Mouse (Mus musculus) MEL-GATA-1-ER (cell line): ENCODE results near the gene Atp5h.

ENCODE experiments used
- DNase-seq: peaks from one replicate; pipeline ENCODE4 v3.0.0-alpha.2; 2012; ENCODE audit warnings: low read depth; ENCODE audit errors: extremely low read depth

Gene Atp5h

GRCm38 (mm10) chr11:115367395-115367944, 52.3 kb downstream of the Atp5h start, which contains the start of gene Hid1:
Gene Hid1, minus strand, starts transcription at chr11:115367756.
- no peak for DNase-seq

GRCm38 (mm10) chr11:115366706-115367394, 52.9 kb downstream of the Atp5h start:
- DNase-seq, result no peak

- no peak for DNase-seq
Observed at GRCm38 (mm10) chr11:115366039-115366705, 53.6 kb downstream of the Atp5h start.
